9 mouse cellular contexts compared by ENCODE assay signal in the genomic region with DNA sequence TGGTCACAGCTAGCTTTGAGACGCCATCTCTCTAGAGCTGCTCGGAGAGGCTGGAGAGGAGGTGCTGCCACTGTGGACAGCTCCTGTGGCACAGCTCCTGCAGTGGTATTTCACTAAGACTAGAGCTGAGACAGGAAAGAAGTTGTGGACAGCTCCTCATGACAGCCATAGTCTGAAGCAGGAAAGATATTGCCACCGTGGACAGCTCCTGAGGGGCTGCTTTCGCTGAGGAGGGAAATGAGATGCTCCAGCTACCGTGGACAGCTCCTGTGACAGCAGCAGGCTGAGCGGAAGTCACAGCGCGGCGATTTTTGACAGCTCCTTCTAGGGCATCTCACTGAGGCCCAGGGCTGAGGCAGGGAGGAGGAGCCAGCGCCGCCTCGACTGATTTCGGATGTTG. TPM values are rescaled to one million over a fixed set of nuclear protein-coding genes. Genes with fewer than 3 reads are reported as not detected.
DNase-seq lines count a peak whose midpoint lies in the region; ATAC-seq and TF ChIP-seq lines count a peak whose summit lies in the region.
"Had no signal": no experiment of that assay in that cellular context is flagged by ENCODE, and none has a peak within 500 bp of the region (broad histone marks: within the 10 kb centered on the region; RNA-seq: fewer than 3 reads in every experiment).

No protein-coding gene starts in this region.

- no peak for TF ChIP-seq CTCF in MEL (IDR thresholded peaks at IDR 0.05 in 2 of 3, conservative IDR thresholded peaks at IDR 0.05 in 1 of 3; ENCODE audit: control insufficient read depth in 1 of 3, insufficient read depth in 1 of 3, low read depth in 2 of 3, low read length in 3 of 3, poor library complexity in 1 of 3, severe bottlenecking in 1 of 3)
- no peak for TF ChIP-seq CTCF in gastrocnemius, adult 2 months (IDR thresholded peaks at IDR 0.05)

- no peak for TF ChIP-seq EP300 in MEL (IDR thresholded peaks at IDR 0.05; ENCODE audit: low read depth in 1 of 2, low read length in 2 of 2)

- no peaks in the 10 kb centered on the region for H3K36me3 ChIP-seq in MEL (ENCODE audit: control insufficient read depth in 1 of 2, insufficient read depth in 2 of 2, low read length in 2 of 2)
- no peaks in the 10 kb centered on the region for H3K36me3 ChIP-seq in hindbrain, embryonic 13.5 days
- no peaks in the 10 kb centered on the region for H3K36me3 ChIP-seq in limb, embryonic 13.5 days
- H3K36me3 ChIP-seq in midbrain, embryonic 14.5 days (ENCODE audit: control insufficient read depth, insufficient read depth, low read length): no peaks in the 10 kb centered on the region
- H3K36me3 ChIP-seq: liver, embryonic 15.5 days had no signal

- H3K9me3 ChIP-seq in MEL (replicated peaks; ENCODE audit: insufficient read depth, low read length): no peaks in the 10 kb centered on the region
- no peaks in the 10 kb centered on the region for H3K9me3 ChIP-seq in hindbrain, embryonic 13.5 days
- H3K9me3 ChIP-seq in limb, embryonic 13.5 days: no peaks in the 10 kb centered on the region
- H3K9me3 ChIP-seq in midbrain, embryonic 14.5 days (ENCODE audit: control insufficient read depth, low read length): no peaks in the 10 kb centered on the region
- H3K9me3 ChIP-seq: liver, embryonic 15.5 days had no signal

- no peaks in the 10 kb centered on the region for H3K79me2 ChIP-seq in MEL (ENCODE audit: control insufficient read depth, insufficient read depth, low read length, poor library complexity)

- 7% methylated on average over 13 of the region's 13 CpGs for WGBS in hindbrain, embryonic 13.5 days
- 5% methylated on average over 13 of the region's 13 CpGs for WGBS in limb, embryonic 13.5 days
- 5% methylated on average over 13 of the region's 13 CpGs for WGBS in midbrain, embryonic 14.5 days

- peaks cover 0 to 3% of the 10 kb centered on the region in 2 experiments; a peak in 1 of 4 replicates for H3K27me3 ChIP-seq in MEL (ENCODE audit: control insufficient read depth in 1 of 2, insufficient read depth in 2 of 2, low read length in 2 of 2)
- H3K27me3 ChIP-seq in hindbrain, embryonic 13.5 days: peaks cover 34% of the 10 kb centered on the region
- H3K27me3 ChIP-seq in limb, embryonic 13.5 days: no peaks in the 10 kb centered on the region; the same call in 1 of the 2 replicates
- H3K27me3 ChIP-seq in midbrain, embryonic 14.5 days (ENCODE audit: control insufficient read depth, insufficient read depth, low read length): 0 out of 2 replicates have a peak, but pooled peaks cover 3% of the 10 kb centered on the region

- peak; percentile 88 for ATAC-seq in hindbrain, embryonic 13.5 days (ENCODE audit: low FRiP score)
- ATAC-seq in limb, embryonic 13.5 days (ENCODE audit: low FRiP score, low read depth): peak; percentile 91
- peak; percentile 50 for ATAC-seq in midbrain, embryonic 14.5 days (ENCODE audit: low FRiP score, low TSS enrichment)

- no peak overlapping the region for H3K9ac ChIP-seq in MEL (ENCODE audit: control insufficient read depth, low read depth, low read length, poor library complexity, severe bottlenecking)
- H3K9ac ChIP-seq in hindbrain, embryonic 13.5 days: 0 out of 2 replicates have a peak overlapping the region, but pooled peaks have one; percentile 30
- H3K9ac ChIP-seq in limb, embryonic 13.5 days: no peak overlapping the region
- H3K9ac ChIP-seq in midbrain, embryonic 14.5 days (replicated peaks; ENCODE audit: low read length): peak overlapping the region; percentile 34; the same call in 1 of the 2 replicates
- H3K9ac ChIP-seq: liver, embryonic 15.5 days had no signal

- TF ChIP-seq RAD21 in MEL (IDR thresholded peaks at IDR 0.05; ENCODE audit: low read depth, low read length): no peak

- no peak for TF ChIP-seq POLR2A in MEL (IDR thresholded peaks at IDR 0.05; ENCODE audit: control insufficient read depth in 1 of 2, insufficient read depth in 1 of 2, low read depth in 1 of 2, low read length in 2 of 2, poor library complexity in 1 of 2)

- H3K4me1 ChIP-seq in MEL (ENCODE audit: control insufficient read depth in 1 of 2, insufficient read depth in 2 of 2, low read length in 2 of 2): no peaks in the 10 kb centered on the region
- peaks cover 8% of the 10 kb centered on the region for H3K4me1 ChIP-seq in hindbrain, embryonic 13.5 days (replicated peaks)
- H3K4me1 ChIP-seq in limb, embryonic 13.5 days: no peaks in the 10 kb centered on the region; the same call in 1 of the 2 replicates
- peaks cover 7% of the 10 kb centered on the region for H3K4me1 ChIP-seq in midbrain, embryonic 14.5 days (ENCODE audit: control insufficient read depth, insufficient read depth, low read length)
- H3K4me1 ChIP-seq: liver, embryonic 15.5 days had no signal

- no peak overlapping the region for H3K27ac ChIP-seq in MEL (ENCODE audit: control insufficient read depth, low read depth, low read length)
- no peak overlapping the region for H3K27ac ChIP-seq in gastrocnemius, adult 2 months
- H3K27ac ChIP-seq in hindbrain, embryonic 13.5 days: no peak overlapping the region
- H3K27ac ChIP-seq in limb, embryonic 13.5 days: no peak overlapping the region
- H3K27ac ChIP-seq in midbrain, embryonic 14.5 days (replicated peaks; ENCODE audit: low read depth, low read length): no peak overlapping the region
- H3K27ac ChIP-seq: liver, embryonic 15.5 days had no signal

- H3K4me3 ChIP-seq in MEL (ENCODE audit: control insufficient read depth in 1 of 2, insufficient read depth in 1 of 2, low read depth in 2 of 2, low read length in 2 of 2): no peak overlapping the region
- H3K4me3 ChIP-seq in gastrocnemius, adult 2 months: no peak overlapping the region
- peak overlapping the region; percentile 15 for H3K4me3 ChIP-seq in hindbrain, embryonic 13.5 days
- no peak overlapping the region for H3K4me3 ChIP-seq in limb, embryonic 13.5 days
- peak overlapping the region; percentile 24 for H3K4me3 ChIP-seq in midbrain, embryonic 14.5 days (replicated peaks; ENCODE audit: low read depth, low read length)
- H3K4me3 ChIP-seq: liver, embryonic 15.5 days had no signal

- DNase-seq in MEL (ENCODE audit: low read depth, low spot score): peak; percentile 94
- DNase-seq in adrenal gland, postnatal 25 days: peak; percentile 81
- peak; percentile 78 for DNase-seq in gastrocnemius, adult 2 months
- peak; percentile 76 for DNase-seq in midbrain, embryonic 14.5 days
- peak; percentile 56 to 58 for DNase-seq in spleen, postnatal 36 days (ENCODE audit: low spot score in 2 of 2)
- DNase-seq in cerebellum, adult 8-10 months: no peak

- H3K4me2 ChIP-seq in hindbrain, embryonic 13.5 days: peak overlapping the region; percentile 42
- H3K4me2 ChIP-seq in limb, embryonic 13.5 days (replicated peaks): peak overlapping the region; percentile 36; the same call in 1 of the 2 replicates
- H3K4me2 ChIP-seq in midbrain, embryonic 14.5 days (ENCODE audit: low read length): peak overlapping the region; percentile 49
- H3K4me2 ChIP-seq: liver, embryonic 15.5 days had no signal

- intact Hi-C loops in gastrocnemius, adult 2 months (cut with DNase I): no loop called here

TF ChIP-seq in MEL, 35 proteins besides CTCF, POLR2A, EP300 and RAD21 (continues in another document):
- TF ChIP-seq MYC (IDR thresholded peaks at IDR 0.05; ENCODE audit: low read depth, low read length): no peak
- peak; percentile 100 for TF ChIP-seq SIN3A (IDR thresholded peaks at IDR 0.05; ENCODE audit: low read length)
- TF ChIP-seq MAX (IDR thresholded peaks at IDR 0.05; ENCODE audit: low read length): peak; percentile 79
- TF ChIP-seq TCF12 (IDR thresholded peaks at IDR 0.05; ENCODE audit: low read depth, low read length): no peak
- peak; percentile 99 for TF ChIP-seq MXI1 (IDR thresholded peaks at IDR 0.05; ENCODE audit: low read depth, low read length)

RNA-seq across cellular contexts. Expression of a gene that starts 15.4 kb away (rescaled TPM):
- total RNA-seq in MEL (2012; rRNA removed): 16.0 and 20.0 TPM in 2 replicates
- polyA plus RNA-seq in MEL (2012; ENCODE audit: insufficient read depth in 1 of 2, insufficient read length in 2 of 2, low read depth in 1 of 2, low replicate concordance in 2 of 2, missing spikeins in 1 of 2): 100 to 1,000 TPM in 1 of 2 experiments, 10 to 100 TPM in 1; 14.7 to 196 TPM
- 19.8 and 23.9 TPM in 2 replicates for total RNA-seq in adrenal gland, postnatal 25 days (2021)
- 10 to 100 TPM; 10.1 to 11.8 TPM for total RNA-seq in gastrocnemius, adult 2 months (2021)
- 71.0 and 71.8 TPM in 2 replicates for polyA plus RNA-seq in hindbrain, embryonic 13.5 days (2015; fragmentation: Nextera tagmentation; extraction: Ambion mirVana)
- 41.0 and 45.0 TPM in 2 replicates for polyA plus RNA-seq in limb, embryonic 13.5 days (2015; fragmentation: Nextera tagmentation; extraction: Ambion mirVana)
- polyA plus RNA-seq in midbrain, embryonic 14.5 days (2014; fragmentation: Nextera tagmentation; extraction: Ambion mirVana): 78.0 and 80.0 TPM in 2 replicates

RNA-seq across cellular contexts. Expression of a gene that starts 26.4 kb away (rescaled TPM):
- total RNA-seq in MEL (2012; rRNA removed): not detected in 2 replicates
- not detected for polyA plus RNA-seq in MEL (2012; ENCODE audit: insufficient read depth in 1 of 2, insufficient read length in 2 of 2, low read depth in 1 of 2, low replicate concordance in 2 of 2, missing spikeins in 1 of 2)
- not detected in 2 replicates for total RNA-seq in adrenal gland, postnatal 25 days (2021)
- not detected for total RNA-seq in gastrocnemius, adult 2 months (2021)
- polyA plus RNA-seq in hindbrain, embryonic 13.5 days (2015; fragmentation: Nextera tagmentation; extraction: Ambion mirVana): 1.00 and 1.7 TPM in 2 replicates
- not detected in 2 replicates for polyA plus RNA-seq in limb, embryonic 13.5 days (2015; fragmentation: Nextera tagmentation; extraction: Ambion mirVana)
- polyA plus RNA-seq in midbrain, embryonic 14.5 days (2014; fragmentation: Nextera tagmentation; extraction: Ambion mirVana): 0.42 and 0.63 TPM in 2 replicates
- polyA plus RNA-seq: liver, embryonic 15.5 days had no signal

RNA-seq across cellular contexts. Expression of a gene that starts 54.8 kb away (rescaled TPM):
- total RNA-seq in MEL (2012; rRNA removed): 8.2 and 8.7 TPM in 2 replicates
- 1 to 10 TPM in 1 of 2 experiments, not detected in 1; 6.4 TPM for polyA plus RNA-seq in MEL (2012; ENCODE audit: insufficient read depth in 1 of 2, insufficient read length in 2 of 2, low read depth in 1 of 2, low replicate concordance in 2 of 2, missing spikeins in 1 of 2)
- total RNA-seq in adrenal gland, postnatal 25 days (2021): 21.6 and 23.3 TPM in 2 replicates
- 10 to 100 TPM; 21.2 to 22.3 TPM for total RNA-seq in gastrocnemius, adult 2 months (2021)
- polyA plus RNA-seq in hindbrain, embryonic 13.5 days (2015; fragmentation: Nextera tagmentation; extraction: Ambion mirVana): 7.6 and 8.2 TPM in 2 replicates
- polyA plus RNA-seq in limb, embryonic 13.5 days (2015; fragmentation: Nextera tagmentation; extraction: Ambion mirVana): 8.2 and 11.5 TPM in 2 replicates
- polyA plus RNA-seq in midbrain, embryonic 14.5 days (2014; fragmentation: Nextera tagmentation; extraction: Ambion mirVana): 10.4 and 12.3 TPM in 2 replicates

RNA-seq across cellular contexts. Expression of a gene that starts 54.9 kb away (rescaled TPM):
- total RNA-seq in MEL (2012; rRNA removed): 11.7 and 13.7 TPM in 2 replicates
- polyA plus RNA-seq in MEL (2012; ENCODE audit: insufficient read depth in 1 of 2, insufficient read length in 2 of 2, low read depth in 1 of 2, low replicate concordance in 2 of 2, missing spikeins in 1 of 2): 10 to 100 TPM in 1 of 2 experiments, not detected in 1; 18.5 TPM
- total RNA-seq in adrenal gland, postnatal 25 days (2021): 8.8 and 14.8 TPM in 2 replicates
- total RNA-seq in gastrocnemius, adult 2 months (2021): 10 to 100 TPM; 10.8 to 15.1 TPM
- polyA plus RNA-seq in hindbrain, embryonic 13.5 days (2015; fragmentation: Nextera tagmentation; extraction: Ambion mirVana): 25.9 and 27.1 TPM in 2 replicates
- 6.4 and 7.8 TPM in 2 replicates for polyA plus RNA-seq in limb, embryonic 13.5 days (2015; fragmentation: Nextera tagmentation; extraction: Ambion mirVana)
- 20.0 and 26.9 TPM in 2 replicates for polyA plus RNA-seq in midbrain, embryonic 14.5 days (2014; fragmentation: Nextera tagmentation; extraction: Ambion mirVana)

Comparison
In these comparisons a context has a peak if more than half of its experiments do, and no peak if none do; other contexts are left out.
1. H3K4me3 ChIP-seq: peak in hindbrain, embryonic 13.5 days (single experiment) and midbrain, embryonic 14.5 days (single experiment); none in MEL (0 of 2), gastrocnemius, adult 2 months (single experiment) and limb, embryonic 13.5 days (single experiment).
2. H3K9ac ChIP-seq: peak in hindbrain, embryonic 13.5 days (single experiment) and midbrain, embryonic 14.5 days (single experiment); none in MEL (single experiment) and limb, embryonic 13.5 days (single experiment).
3. Peak in every context shown above with its lines, with median percentiles within 50 percentile points of each other: ATAC-seq and H3K4me2 ChIP-seq.